Mouse (Mus musculus) right cerebral cortex, postnatal 4 days (tissue): ENCODE measurements at regions not wholly inside any gene's neighbourhood (a gene's known extent, or its start where the extent isn't known, plus 50 kb on each side); places are given as distances from the start of the nearest gene placed in this dataset.

Experiments used
- DNase-seq: peaks from one replicate; pipeline ENCODE4 v3.0.0-alpha.2; 2022

DNA sequence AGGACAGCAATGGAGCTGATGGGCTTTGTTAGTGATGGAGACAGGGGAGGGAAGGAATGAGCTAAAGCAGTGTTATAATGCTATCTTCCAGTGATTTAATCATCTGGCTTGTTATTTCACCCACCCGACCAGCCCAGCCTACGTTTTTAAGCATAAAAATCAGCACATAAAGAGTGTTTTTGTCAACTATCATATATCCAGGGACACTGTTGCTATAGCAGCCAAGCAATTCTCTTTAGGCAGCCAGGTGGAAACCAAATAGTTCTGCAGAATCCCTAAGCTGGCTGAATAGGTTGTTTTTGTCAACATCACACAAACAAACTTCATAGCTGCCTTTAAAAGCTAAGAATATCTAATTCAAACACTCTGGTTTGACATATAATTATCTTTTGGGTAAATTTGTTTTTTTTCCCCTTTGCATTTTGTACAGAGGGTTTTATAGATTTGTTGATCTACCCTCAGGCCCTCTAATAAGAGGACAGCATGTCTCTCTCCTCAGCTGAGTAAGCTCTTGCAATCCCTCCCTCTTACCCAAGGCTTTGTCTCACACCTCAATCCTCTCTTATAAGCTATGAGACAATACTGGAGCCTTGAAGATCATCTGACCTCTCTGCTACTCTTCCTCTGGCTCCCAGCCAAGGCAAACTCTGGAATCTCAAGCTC lies 104.7 kb upstream of the Camk2d start:
- peak; percentile 8 for DNase-seq

DNA sequence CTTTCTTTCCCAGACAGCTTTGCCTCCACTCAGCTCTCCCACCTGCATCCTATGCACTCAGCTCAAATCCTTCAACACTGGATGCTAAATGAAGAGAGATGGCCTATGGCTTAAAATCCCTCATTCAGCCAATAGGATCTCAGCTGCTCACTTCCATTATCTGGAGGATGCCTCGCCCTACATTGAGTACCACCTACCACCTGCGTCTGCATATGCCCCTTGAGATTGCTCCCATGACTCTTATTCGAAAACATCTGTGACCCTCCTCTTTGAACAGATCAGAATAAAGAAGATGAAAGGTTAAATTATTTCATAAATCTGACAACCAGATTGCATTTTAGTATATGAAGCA lies 104.2 kb upstream of the Camk2d start:
- DNase-seq: no peak

DNA sequence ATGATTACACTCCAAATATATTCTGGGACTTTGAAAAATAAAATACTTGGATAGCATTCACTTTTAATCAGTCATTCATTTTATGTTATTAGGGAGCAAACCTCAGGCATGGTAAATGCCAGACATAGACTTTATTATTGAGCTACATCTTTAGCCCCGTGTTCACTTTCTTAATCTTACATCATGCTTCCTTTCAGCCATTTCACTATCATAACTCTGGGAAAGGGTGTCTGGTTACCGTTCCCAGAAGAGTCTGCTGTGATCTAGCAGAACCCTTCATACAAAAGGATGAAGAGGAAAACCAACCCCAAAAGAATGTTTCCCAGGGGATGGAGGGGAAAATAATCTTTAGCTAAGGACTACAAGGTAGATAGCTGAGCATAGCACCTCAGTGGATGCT lies 97.3 kb upstream of the Camk2d start:
- DNase-seq: no peak

DNA sequence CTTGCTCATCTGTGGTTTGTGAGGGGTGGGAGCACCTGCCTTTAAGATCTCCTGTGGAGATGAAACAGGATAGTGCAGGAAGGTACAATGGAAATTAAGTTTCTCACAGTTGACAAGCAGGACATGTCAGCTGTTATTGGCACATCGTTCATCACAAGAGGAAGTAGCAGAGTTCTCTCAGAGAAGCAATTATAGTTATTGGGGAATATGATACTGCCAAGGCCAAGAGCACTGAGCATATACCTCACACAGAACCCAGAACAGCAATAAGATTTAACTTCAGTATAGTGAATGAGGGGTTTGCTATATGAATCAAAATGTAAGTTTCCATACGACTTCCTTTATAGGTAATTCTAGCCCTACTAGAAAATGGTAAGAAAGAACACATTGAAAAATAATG lies 95.9 kb upstream of the Camk2d start:
- DNase-seq: no peak

DNA sequence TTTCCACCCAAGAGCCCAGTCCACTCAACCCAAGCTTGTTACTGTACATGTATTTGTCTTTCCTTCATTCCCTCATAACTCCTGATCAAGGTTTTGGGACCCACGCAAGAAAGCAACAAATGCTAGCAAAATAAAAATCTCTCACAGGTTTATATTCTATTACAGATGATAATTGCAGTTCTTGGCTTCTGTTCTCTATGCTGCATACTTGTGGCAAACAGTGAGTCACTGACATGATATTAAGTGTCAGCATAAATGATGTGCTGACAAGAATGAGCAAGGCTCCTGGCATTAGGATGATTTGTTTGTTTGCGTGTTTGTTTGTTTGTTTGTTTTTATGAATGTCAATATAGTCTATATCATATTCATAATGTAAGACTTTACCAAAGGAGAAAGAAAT lies 94.3 kb upstream of the Camk2d start:
- no peak for DNase-seq

DNA sequence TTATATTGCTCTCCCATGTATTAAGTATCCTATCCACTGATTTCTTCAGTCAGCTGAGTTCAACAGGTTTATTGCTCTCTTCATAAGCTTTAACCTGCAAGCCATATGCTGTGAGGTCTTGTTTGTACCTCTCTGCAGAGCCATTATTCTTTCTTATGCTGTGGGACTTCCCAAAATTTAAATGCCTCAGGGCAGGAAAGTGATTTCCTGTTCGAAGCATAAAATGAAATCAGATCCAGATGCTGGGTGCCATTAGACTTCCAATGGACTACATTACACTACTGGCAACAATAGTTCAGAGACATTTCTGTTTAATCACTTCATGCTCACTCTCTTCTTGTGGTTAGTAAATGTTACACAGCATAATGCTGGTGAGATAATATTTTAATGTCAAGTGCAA lies 90.4 kb upstream of the Camk2d start:
- no peak for DNase-seq

DNA sequence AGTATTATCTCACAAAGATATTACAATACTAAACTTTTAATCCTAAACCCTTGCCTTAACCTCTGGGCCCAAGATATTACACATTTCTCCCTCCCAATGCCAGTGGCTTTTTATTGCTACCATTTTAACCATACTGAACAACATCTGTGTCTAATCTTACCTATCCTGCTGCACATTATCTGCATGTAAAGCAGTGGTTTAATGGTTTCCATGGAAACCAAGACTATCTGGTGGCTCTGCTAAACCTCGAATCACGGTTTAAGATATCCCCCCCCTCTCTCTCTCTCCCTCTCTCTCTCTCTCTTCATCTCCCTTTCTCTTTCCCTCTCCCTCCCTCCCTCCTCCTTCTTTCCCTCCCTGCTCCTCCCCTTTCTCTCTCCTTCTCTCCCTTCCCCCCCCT lies 81.3 kb upstream of the Camk2d start:
- DNase-seq: no peak

DNA sequence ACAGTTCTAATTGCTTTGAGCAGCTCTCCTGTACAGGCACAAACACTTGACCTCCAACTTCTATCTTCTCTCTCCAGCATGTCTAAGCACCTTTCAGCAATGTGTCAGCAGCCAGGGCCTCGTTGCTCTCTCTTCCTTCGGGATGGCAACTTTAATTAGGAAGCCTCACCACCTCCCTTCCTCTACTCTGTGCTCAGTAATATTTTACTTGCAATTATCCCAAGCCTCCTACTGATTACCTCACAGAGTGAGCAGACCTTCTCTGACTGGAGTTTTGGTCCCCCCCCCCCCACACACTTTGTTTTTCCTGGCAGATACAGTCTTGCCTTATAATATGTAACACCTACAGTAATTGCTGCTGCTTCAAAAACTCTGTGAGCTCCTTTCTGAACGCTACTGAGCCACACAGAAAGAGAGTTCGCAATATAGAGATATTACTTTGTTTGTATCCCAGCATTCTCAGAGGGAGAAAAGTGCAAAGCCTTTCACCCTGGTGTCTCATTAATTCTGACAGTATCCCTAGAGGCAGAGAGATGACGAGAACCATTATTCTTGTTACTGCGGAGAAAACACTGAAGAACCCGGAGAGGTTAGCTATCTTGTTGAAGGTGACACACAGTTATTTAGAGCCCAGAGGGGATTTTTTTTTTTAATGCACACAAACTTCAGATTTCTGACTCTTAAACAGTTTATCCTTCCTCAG lies 61.8 kb upstream of the Camk2d start:
- DNase-seq: no peak

DNA sequence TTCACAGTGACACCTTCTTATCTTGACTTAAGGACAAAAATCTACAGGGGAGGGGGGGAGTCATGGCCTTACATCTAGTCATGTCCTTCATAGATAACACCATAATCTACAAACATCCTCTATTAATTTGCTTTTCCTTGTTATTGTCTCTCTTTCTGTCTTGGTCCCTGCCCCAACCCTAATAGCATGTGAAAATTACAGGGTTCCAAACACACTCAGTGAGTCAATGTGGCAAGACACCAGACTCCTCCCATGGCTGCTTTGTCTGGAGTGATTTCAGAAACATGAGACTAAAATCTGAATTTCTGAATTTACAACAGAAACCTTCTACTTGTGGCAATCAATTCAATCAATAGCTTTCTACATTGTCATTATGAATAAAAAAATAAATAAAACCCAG lies 60.8 kb upstream of the Camk2d start:
- no peak for DNase-seq

DNA sequence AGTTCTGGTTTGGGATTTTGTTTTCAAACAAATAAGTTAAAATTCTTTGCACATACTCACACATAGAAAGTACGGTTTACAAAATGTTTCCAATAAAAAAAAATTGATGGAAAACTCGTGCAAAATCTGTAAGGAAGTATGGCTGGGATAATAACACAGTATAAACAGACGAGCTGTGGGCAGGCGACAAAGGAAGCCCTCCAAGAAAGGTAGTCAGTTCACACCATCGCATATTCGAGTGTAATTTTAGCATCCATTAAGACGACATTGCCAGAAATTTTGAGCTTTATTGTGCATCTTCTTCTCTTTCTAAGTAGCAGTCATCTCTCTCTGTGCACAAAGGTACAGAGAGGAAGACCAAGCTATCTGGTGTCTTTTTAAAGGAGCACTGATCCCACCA lies 57.6 kb upstream of the Camk2d start:
- no peak for DNase-seq

DNA sequence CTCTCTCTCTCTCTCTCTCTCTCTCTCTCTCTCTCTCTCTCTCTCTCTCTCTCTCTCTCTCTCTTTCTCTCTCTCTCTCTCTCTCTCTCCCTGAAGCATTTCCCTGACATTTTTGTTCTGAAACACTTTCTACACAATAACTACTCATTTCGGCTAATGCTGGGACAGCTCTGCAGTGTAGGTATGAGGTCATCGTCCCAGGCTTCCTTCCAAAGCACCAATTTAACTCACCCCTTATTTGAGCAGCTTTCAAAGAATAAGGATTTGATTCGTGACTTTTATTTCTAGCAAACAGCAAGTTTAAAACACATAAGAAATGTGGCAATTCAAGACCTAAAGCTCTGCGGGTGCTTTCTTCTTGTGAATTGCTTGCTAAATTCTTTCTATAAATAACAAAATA lies 55.0 kb upstream of the Camk2d start:
- DNase-seq: no peak
